Mouse (Mus musculus) megakaryocyte, embryonic 14.5 days (primary cell): ENCODE data around the gene Tnnc2. TPM values are rescaled to one million over a fixed set of nuclear protein-coding genes. Genes with fewer than 3 reads are reported as not detected.

Source experiments
- H3K27me3 ChIP-seq: replicated peaks from 2 replicates; pipeline ENCODE3; 2012; ENCODE audit warnings: inconsistent platforms
- H3K36me3 ChIP-seq: replicated peaks from 2 replicates; pipeline ENCODE3; 2012; ENCODE audit warnings: low read length, inconsistent platforms, mixed read lengths
- H3K4me1 ChIP-seq: 2 replicates; pipeline ENCODE4 v1.6.1; 2012; ENCODE audit warnings: inconsistent platforms
- H3K4me3 ChIP-seq: replicated peaks from 2 replicates; pipeline ENCODE3; 2012; ENCODE audit warnings: moderate library complexity, mild to moderate bottlenecking, inconsistent platforms
- H3K9me3 ChIP-seq: 2 replicates; pipeline ENCODE4 v1.6.1; 2012; ENCODE audit warnings: inconsistent platforms
- FLI1 ChIP-seq: IDR thresholded peaks from 2 replicates; pipeline ENCODE4 v1.6.1; 2012; ENCODE audit warnings: low read length, inconsistent platforms, mixed read lengths
- GATA1 ChIP-seq: IDR thresholded peaks from 3 replicates; pipeline ENCODE4 v1.6.1; 2012; ENCODE audit warnings: mixed read lengths, low read length, inconsistent platforms, borderline replicate concordance
- polyA plus RNA-seq: library from polyadenylated mRNA; stranded (reverse); fragments of >175 nt; gene quantifications from 2 replicates; pipeline ENCODE4 v1.2.3, GENCODE M21; 2012; ENCODE audit warnings: low replicate concordance; ENCODE audit not compliant: insufficient read depth

Gene Tnnc2
- polyA plus RNA-seq, 1 experiment = not detected

- H3K27me3 ChIP-seq = no peaks in the 10 kb centered on the region
- H3K36me3 ChIP-seq = peaks cover 72% of the 10 kb centered on the region
- H3K9me3 ChIP-seq = no peaks in the 10 kb centered on the region
- no peak overlapping the region for H3K4me3 ChIP-seq
- H3K4me1 ChIP-seq = peaks cover 44% of the 10 kb centered on the region
- TF ChIP-seq GATA1 (no peak), FLI1 (no peak)
Observed at GRCm38 (mm10) chr2:164765841-164766240, 13.9 kb downstream of the Tnnc2 start.

DNA sequence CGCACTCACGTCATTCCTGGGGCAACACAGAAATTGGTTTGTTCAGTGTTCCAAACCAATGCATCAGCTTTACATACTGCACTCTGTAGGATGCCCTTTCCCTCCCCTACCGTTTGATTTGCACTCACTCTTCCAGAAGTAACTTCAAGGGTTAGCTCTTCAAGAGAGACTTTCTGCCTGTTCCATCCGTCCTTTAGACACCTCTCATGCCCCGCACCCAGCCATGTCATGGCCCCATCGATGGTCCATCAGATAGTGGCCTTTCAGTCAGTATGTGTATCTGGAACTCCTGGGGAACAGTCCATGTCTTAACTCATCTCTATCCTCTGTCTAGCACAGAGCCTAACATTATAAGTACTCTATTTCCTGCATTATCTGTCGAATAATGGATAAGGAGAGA is 17.2 kb downstream of the Tnnc2 start:
- Histone ChIP-seq H3K36me3 (peaks cover 93% of the 10 kb centered on the region), H3K4me1 (peaks cover 43% of the 10 kb centered on the region), H3K27me3 (no peaks in the 10 kb centered on the region), H3K4me3 (no peak overlapping the region), H3K9me3 (no peaks in the 10 kb centered on the region)
- TF ChIP-seq FLI1 = no peak
- TF ChIP-seq GATA1 = no peak

DNA sequence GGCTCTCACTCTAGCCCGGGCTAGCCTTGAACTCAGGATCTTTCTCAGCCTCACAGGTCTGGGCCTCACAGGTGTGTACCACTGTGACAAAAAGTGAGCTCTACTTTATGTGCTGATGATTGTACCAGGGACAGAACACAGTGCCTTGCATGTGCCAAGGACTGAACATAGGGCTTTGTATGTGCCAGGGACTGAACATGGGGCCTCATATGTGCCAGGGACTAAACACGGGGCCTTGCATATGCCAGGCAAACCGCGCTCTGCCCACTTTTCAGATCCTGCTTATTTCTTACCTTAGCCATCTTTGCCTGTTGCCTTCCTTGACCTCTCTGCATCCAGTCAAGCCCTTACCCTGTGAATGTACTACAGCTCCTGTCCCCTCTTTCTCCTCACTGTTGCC is 17.8 kb downstream of the Tnnc2 start:
- Histone ChIP-seq H3K9me3 (no peaks in the 10 kb centered on the region), H3K36me3 (peaks cover 93% of the 10 kb centered on the region), H3K27me3 (no peaks in the 10 kb centered on the region), H3K4me1 (peaks cover 38% of the 10 kb centered on the region), H3K4me3 (no peak overlapping the region)
- TF ChIP-seq GATA1 = no peak
- no peak for TF ChIP-seq FLI1

DNA sequence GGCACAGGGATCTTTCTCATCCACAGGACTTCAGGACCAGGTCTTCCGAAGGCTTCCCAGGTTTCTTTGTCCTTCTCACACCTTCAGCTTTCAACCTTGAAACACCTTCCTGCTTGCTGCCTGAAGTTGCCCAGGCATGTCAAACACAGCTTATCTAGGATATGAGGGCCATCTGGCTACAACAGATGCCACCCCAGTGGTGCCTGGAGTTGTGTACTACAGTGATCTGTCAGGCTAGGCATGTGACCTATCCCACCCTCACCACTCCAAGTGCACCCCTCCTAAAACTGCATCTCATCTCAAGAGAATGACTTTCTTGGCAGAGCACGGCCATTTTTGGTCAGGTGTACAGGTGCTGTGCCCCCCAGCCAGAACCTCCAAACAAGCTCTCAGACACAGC is 18.3 kb downstream of the Tnnc2 start:
- Histone ChIP-seq H3K27me3 (no peaks in the 10 kb centered on the region), H3K9me3 (no peaks in the 10 kb centered on the region), H3K36me3 (peaks cover 94% of the 10 kb centered on the region), H3K4me3 (no peak overlapping the region), H3K4me1 (peaks cover 38% of the 10 kb centered on the region)
- TF ChIP-seq FLI1 = no peak
- TF ChIP-seq GATA1 = no peak

- Histone ChIP-seq H3K4me1 (peaks cover 38% of the 10 kb centered on the region), H3K9me3 (no peaks in the 10 kb centered on the region), H3K27me3 (no peaks in the 10 kb centered on the region), H3K36me3 (peaks cover 94% of the 10 kb centered on the region), H3K4me3 (no peak overlapping the region)
- no peak for TF ChIP-seq FLI1
- TF ChIP-seq GATA1 = no peak
Observed at GRCm38 (mm10) chr2:164760059-164760833, 19.5 kb downstream of the Tnnc2 start.

DNA sequence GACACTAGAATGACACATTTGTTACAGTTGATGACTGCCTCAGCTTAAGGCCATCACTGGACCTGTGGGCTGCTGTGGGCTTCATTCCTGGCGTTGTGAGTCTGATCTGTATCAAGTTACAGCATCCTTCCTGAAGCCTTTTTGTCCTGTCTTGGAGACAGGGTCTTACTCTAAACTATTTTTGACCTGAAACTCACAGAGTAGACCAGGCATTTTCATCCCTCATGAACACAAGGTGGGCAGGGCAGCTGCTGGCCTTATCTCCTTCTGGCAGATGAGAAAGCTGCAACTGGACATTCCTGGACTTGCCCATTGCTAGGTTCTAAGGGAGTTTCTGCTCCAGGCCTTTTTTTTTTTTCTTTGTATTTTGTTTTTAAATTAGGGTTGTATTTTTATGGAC is 21.1 kb downstream of the Tnnc2 start:
- peaks cover 100% of the 10 kb centered on the region for H3K36me3 ChIP-seq

DNA sequence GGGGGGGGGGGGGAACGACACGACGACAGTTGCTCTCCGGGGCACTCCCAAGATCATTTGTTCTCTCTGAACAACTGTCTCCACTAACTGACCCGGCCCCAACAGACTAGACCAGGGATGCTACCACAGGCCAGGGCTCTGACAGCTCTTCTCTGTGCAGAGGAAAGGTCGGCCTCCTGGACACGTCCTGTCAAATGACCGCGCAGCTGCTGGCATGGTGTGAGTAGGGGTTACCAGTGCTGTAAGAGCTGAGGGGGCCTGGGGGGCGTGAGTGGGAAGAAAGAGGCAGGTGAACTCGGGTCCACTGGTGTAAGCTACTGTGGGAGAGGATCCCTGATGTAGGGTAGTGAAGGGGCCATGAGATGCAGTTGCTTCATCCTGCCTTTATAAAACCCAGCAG is 21.9 kb downstream of the Tnnc2 start:
- TF ChIP-seq GATA1 (no peak), FLI1 (no peak)
- no peaks in the 10 kb centered on the region for H3K27me3 ChIP-seq
- H3K9me3 ChIP-seq = no peaks in the 10 kb centered on the region
- no peak overlapping the region for H3K4me3 ChIP-seq
- peaks cover 100% of the 10 kb centered on the region for H3K36me3 ChIP-seq
- peaks cover 46% of the 10 kb centered on the region for H3K4me1 ChIP-seq

More for the DNA sequence above, 21.1 kb downstream of the Tnnc2 start:
- peaks cover 45% of the 10 kb centered on the region for H3K4me1 ChIP-seq
- H3K9me3 ChIP-seq = no peaks in the 10 kb centered on the region
- no peak for TF ChIP-seq GATA1
- no peak for TF ChIP-seq FLI1
- no peak overlapping the region for H3K4me3 ChIP-seq
- H3K27me3 ChIP-seq = no peaks in the 10 kb centered on the region

DNA sequence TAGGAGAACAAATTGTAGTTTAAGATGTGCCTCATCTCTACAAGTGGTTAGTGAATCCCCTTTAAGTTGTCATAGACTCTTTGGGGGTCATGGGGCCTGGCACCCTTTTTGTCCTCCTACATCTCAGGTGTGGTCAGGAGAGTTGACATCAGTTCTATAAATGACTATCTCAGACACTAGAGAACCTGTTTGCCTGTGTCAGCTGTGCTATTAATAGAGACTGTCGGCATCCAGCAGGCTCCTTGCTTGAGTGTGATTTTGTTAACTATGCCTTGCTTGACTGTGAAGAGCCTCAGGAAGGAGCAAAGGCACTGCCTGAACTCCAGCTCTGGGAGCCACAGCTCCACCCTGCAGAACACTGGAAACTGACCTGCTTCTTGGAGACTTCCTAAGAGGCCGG is 25.0 kb downstream of the Tnnc2 start:
- Histone ChIP-seq H3K4me1 (peaks cover 23% of the 10 kb centered on the region), H3K9me3 (no peaks in the 10 kb centered on the region), H3K36me3 (peaks cover 100% of the 10 kb centered on the region), H3K4me3 (no peak overlapping the region), H3K27me3 (no peaks in the 10 kb centered on the region)
- no peak for TF ChIP-seq GATA1
- no peak for TF ChIP-seq FLI1

- no peaks in the 10 kb centered on the region for H3K9me3 ChIP-seq
- H3K4me3 ChIP-seq = no peak overlapping the region
- no peak for TF ChIP-seq GATA1
- no peak for TF ChIP-seq FLI1
- H3K27me3 ChIP-seq = no peaks in the 10 kb centered on the region
- H3K36me3 ChIP-seq = peaks cover 100% of the 10 kb centered on the region
- peaks cover 16% of the 10 kb centered on the region for H3K4me1 ChIP-seq
Observed at GRCm38 (mm10) chr2:164754105-164754504, 25.7 kb downstream of the Tnnc2 start.

DNA sequence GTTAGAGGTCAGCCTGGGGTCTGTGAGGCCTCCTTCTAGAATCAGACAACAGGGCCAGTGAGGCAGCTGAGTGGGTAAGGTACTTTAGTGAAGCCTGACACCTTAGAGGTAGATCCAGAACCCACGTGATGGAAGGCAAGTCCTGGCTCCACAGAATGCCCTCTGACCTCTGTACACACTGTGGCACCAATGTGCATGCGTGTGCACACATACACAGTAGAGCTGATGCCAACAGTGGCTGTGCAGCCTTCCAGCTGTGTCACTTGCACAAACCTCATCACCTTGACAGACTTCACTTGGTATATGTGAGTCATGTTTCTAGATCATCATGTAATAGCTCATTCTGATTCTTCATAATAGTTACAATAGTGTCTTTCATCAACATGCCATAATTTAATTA is 27.3 kb downstream of the Tnnc2 start:
- peaks cover 100% of the 10 kb centered on the region for H3K36me3 ChIP-seq
- peaks cover 20% of the 10 kb centered on the region for H3K4me1 ChIP-seq
- TF ChIP-seq FLI1 = no peak
- no peaks in the 10 kb centered on the region for H3K27me3 ChIP-seq
- peak overlapping the region; percentile 16 for H3K4me3 ChIP-seq
- no peaks in the 10 kb centered on the region for H3K9me3 ChIP-seq

GRCm38 (mm10) chr2:164748991-164749390 is 30.8 kb downstream of the Tnnc2 start:
- H3K27me3 ChIP-seq = peaks cover 2% of the 10 kb centered on the region
- H3K36me3 ChIP-seq = peaks cover 68% of the 10 kb centered on the region
- H3K9me3 ChIP-seq = no peaks in the 10 kb centered on the region
- H3K4me3 ChIP-seq = no peak overlapping the region
- peaks cover 38% of the 10 kb centered on the region for H3K4me1 ChIP-seq
- TF ChIP-seq GATA1 (no peak), FLI1 (no peak)
